Mouse (Mus musculus) spleen, postnatal 14 days (tissue): ENCODE results near the gene Copg2.

Experiments used
- DNase-seq, 2 experiments: peaks; one replicate each; pipeline ENCODE4 v3.0.0; 2021 to 2022; ENCODE audit warnings: low spot score in 2 of 2

Gene Copg2

GRCm38 (mm10) chr6:30734988-30735727, 161.4 kb downstream of the Copg2 start:
- no peak for DNase-seq

DNA sequence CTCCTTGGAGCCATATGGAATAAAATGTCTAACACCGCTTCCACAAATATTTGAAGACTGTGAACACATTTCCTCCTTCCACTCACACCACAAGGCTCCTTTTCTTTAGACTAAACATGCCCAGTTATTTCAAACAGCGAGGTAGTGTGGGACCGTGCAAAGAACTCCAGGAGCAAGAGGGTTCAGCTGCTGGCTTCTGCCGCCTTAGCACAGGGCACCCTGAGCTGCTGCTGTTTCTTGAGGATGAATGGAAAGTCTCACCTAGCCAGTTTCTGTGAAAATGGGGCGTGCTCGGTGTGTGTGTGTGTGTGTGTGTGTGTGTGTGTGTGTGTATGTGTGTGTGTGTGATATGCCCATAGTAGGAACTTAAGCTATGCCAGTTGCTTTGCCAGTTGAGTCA, 162.1 kb downstream of the Copg2 start:
- no peak for DNase-seq

DNA sequence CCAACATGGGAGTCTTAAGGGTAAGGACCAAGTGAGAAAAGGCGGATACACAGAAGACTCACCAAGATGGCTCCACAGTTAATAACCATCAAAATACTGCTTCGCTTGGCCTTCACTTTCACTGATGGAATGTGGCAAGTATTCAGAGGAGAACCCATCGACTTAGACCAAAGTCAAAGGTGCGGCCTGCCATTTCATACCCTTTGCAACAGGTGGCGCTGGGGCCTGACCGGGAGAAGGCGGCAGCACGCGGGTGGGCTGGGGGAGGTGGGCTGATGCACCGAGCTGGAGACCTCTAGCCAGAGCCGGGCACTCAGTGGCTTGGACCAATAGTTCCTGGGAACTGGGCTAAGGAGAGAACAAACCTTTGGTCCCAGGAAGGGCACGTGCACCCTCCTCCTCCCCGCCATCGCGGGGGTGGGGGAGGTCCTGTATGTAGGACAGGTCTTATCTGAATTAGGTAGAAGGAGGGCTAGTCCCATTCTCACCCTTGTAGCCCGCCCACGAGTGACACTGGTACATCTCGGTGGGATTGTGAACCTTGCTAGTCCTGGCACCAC, 163.9 kb downstream of the Copg2 start:
- DNase-seq, result no peak

DNA sequence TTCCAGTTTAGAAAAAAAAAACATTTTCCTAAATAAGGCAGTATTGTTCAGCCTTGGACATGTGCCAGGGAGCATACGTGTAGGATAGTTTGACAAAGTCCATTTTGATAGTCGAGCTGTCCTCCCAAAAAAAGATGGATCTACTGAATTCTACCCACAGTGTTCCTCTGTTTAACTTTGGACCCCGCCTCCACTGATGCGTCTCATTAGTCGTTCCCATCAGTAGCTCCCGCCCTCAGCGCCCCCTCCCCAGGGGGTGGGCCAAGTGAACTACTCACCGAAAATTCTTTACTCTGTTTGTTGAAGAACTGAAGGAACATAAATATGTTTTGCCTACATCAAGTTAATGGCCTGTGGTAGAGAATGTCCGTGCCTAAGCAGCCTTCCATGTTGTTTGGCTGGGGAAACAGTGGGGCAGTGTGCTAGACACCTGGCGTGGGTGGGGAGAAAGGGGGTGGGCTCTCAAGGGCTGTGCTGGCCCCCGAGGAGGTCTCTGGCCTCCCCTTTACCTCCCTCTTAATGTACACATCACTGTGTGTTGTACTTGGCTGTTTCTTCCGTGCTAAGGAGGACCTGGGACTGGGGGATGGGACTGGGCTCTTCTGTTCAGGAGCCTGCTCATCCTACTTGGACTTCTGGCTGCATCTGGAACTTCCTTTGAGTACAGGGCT, 166.2 kb downstream of the Copg2 start:
- no peak for DNase-seq

- DNase-seq, result no peak
Observed at GRCm38 (mm10) chr6:30723331-30723730, 173.3 kb downstream of the Copg2 start, which contains the start of gene Mest. Mest (plus strand) TSS chr6:30723547.

- no peak for DNase-seq
Observed at GRCm38 (mm10) chr6:30722385-30723164, 174.0 kb downstream of the Copg2 start.

GRCm38 (mm10) chr6:30716796-30717195, 179.8 kb downstream of the Copg2 start:
- DNase-seq, result no peak

DNA sequence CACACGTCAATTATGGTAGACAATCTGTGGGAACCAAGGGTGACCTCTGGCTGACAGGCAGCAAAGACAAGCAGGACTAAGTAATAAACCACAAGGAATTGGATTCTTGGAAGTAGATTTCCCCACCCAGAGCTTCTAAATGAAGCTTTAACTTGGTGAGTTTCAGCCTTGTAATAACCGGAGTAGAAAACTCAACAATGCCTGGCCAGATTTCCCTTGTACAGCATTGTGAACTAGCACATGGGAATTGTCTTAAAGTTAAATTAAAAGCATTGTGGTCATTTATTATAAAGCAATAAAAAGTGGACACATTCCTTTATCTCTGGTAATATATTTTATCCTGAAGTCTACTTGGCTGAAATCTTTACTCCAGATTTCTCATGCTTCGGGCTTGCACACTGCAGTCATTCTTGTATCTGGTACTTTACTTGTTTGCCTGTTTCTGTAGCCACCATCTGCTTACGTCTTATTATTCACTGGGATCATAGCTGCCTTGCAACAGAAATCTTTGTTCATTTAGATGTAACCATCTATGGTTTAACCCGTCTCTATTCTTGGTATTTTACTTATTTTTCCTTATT, 181.6 kb downstream of the Copg2 start:
- no peak for DNase-seq

- no peak for DNase-seq
Observed at GRCm38 (mm10) chr6:30713896-30714295, 182.7 kb downstream of the Copg2 start.

DNA sequence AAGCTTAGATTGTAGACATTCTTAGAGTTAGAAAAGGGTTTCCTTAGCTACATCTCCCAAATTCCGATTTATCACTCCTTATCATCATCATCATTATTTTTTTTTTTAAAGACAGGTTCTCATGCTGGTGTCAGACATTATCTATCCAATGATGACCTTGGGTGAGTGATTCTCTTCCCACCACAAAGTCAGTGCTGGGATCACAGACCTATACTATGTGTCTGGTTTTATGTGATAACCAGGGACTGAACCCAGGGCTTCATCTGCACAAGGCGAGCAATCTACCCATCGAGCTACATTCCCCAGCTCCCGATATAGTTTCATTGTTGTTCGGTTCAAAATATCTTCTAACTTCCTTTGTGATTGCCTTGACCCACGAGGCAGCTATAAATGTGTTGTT, 183.1 kb downstream of the Copg2 start:
- no peak for DNase-seq

GRCm38 (mm10) chr6:30712484-30712883, 184.1 kb downstream of the Copg2 start:
- DNase-seq, result no peak

DNA sequence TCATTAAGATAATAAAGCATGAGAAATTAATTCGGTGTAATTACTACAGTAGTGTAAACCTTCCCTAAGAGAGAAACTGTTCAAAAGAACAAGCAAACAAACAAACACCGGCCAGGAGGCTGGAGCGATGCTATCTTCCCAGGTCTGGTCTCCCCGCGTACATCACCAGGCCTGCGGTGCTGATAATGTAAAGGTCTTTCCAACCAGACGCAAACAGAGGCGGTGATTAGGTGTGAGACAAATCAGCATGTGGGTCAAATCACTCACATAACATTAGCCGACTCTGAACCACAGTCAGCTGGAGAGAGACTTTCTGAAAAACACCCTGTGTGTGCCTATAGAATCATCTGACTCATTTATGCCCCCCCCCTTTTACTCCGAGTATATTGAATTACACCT, 185.2 kb downstream of the Copg2 start:
- DNase-seq, result no peak

- no peak for DNase-seq
Observed at GRCm38 (mm10) chr6:30710371-30711364, 185.9 kb downstream of the Copg2 start.

- DNase-seq, result no peak
Observed at GRCm38 (mm10) chr6:30709115-30709514, 187.5 kb downstream of the Copg2 start.

GRCm38 (mm10) chr6:30703977-30704602, 192.5 kb downstream of the Copg2 start:
- DNase-seq, result no peak

GRCm38 (mm10) chr6:30703476-30703875, 193.1 kb downstream of the Copg2 start:
- DNase-seq, result no peak

DNA sequence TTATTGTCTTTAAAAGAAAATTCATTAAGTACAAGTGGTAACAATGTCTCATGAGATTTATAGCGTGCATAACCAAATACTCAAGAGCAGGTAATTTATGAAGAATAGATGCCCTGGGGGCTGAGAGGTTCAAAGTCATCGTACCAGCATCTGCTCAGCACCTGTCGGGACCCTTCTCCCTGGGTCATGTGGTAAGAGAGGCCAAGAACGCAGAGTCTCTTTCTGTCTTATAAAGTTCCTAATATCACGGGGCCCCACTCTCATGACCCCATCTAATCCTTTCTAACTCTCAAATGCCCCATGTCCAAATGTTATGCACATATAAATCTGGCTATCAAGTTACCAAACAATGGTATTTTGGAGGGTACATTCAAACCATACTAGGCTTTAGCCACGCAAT, 193.7 kb downstream of the Copg2 start:
- DNase-seq, result no peak

GRCm38 (mm10) chr6:30700182-30700581, 196.4 kb downstream of the Copg2 start:
- no peak for DNase-seq

DNA sequence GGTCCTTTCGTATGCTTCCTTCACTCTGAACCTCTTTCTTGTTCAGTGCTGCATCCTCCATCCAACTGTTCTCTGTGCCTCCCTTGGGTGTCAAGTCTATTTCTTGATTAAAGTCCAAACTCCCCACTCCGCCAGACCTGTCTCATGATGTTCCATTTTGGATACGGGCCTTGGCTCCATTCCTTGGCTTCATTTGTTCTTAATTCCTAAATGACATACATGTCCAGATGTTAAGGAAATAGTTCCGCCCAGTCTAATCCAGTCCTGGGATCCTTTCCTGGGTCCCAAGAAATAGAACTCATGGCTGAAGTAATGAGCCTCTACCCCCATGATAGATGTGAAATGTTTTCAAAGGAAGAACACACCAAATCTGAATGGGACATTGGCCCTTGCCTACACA, 198.6 kb downstream of the Copg2 start:
- DNase-seq, result no peak
